Mouse (Mus musculus) erythroblast, embryonic 14.5 days (primary cell): Measurements from ENCODE around the gene Galnt9.

Source experiments
- GATA1 ChIP-seq: IDR thresholded peaks from 2 replicates; pipeline ENCODE4 v1.6.1; 2012; ENCODE audit warnings: low read length, inconsistent platforms, mixed read lengths
- TAL1 ChIP-seq: IDR thresholded peaks from 3 replicates; pipeline ENCODE4 v1.6.1; 2012; ENCODE audit warnings: low read length, inconsistent platforms, mixed read lengths

- no peak for TF ChIP-seq TAL1
- TF ChIP-seq GATA1, result no peak
These were observed 25.9 kb upstream of the Galnt9 start for GRCm38 (mm10) chr5:110518086-110518783.
